Mouse (Mus musculus) embryonic stem cell, embryonic (primary cell): ENCODE measurements around the gene Tspo2.

ENCODE experiments used
- CTCF ChIA-PET, 4 experiments: fragments of 300-600 bp in 2 of 4; fragments of 350-600 bp in 2 of 4; sonication (Branson Sonifier 250); formaldehyde crosslinking; loops; one replicate each; lab custom pipeline; 2022; ENCODE audit warnings: inconsistent platforms in 2 of 4; lab: Charles Lee
- POLR2A ChIA-PET, 4 experiments: fragments of 300-600 bp in 2 of 4; fragments of 350-600 bp in 2 of 4; sonication (Branson Sonifier 250); formaldehyde crosslinking; loops; one replicate each; lab custom pipeline; 2022; ENCODE audit warnings: antibody characterized with exemption in 4 of 4, inconsistent platforms in 1 of 4; lab: Charles Lee

The Tspo2 gene

DNA sequence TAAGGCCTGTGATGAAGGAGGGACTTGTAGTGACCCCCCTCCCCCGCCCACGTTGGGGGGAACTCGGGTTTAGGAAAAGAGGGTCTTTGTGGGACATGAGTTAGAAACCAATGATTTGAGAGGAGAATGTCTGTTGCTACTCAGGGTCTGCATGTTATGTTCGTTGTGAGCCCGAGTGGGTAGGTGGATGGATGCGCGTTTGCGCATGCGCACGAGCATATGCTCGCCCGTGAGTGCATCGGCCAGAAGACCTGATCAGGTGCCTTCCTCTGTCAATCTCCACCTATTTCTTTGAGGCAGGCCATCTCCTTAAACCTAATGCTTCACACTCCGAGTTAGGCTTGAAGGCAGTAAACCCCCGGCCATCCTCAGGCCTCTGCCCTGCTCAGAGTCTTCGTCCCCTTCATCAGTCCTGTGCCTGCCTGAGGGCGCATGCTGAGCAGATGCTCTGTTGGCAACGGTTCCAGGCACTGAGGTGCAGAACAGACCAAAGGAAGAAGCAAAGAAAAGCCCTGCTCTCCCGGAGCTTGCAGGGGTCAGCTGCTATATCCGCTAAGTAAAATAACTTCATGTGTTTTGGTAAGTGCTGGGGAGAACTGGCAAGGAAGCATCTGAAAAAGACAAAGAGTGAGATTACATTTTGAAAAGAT, 18.2 kb downstream of the Tspo2 start:
- ChIA-PET CTCF (interaction anchor here in 3 of 4 experiments (0.6 to 4.4 kb wide), 13 partner anchors 12 to 1766 kb away, joined by 3 to 24 read pairs (median 5); partner anchors contain the start of genes Nfya (in 1 of the 3), Oard1 (in 1 of the 3), Tspo2 (in 1 of the 3) and Unc5cl (in 1 of the 3)), POLR2A (interaction anchor here in 3 of 4 experiments (0.6 to 4.1 kb wide), 18 partner anchors 8 to 1541 kb away, joined by 3 to 26 read pairs (median 4); partner anchors contain the start of genes Nfya (in 1 of the 3), Oard1 (in 1 of the 3) and Tspo2 (in 1 of the 3))

DNA sequence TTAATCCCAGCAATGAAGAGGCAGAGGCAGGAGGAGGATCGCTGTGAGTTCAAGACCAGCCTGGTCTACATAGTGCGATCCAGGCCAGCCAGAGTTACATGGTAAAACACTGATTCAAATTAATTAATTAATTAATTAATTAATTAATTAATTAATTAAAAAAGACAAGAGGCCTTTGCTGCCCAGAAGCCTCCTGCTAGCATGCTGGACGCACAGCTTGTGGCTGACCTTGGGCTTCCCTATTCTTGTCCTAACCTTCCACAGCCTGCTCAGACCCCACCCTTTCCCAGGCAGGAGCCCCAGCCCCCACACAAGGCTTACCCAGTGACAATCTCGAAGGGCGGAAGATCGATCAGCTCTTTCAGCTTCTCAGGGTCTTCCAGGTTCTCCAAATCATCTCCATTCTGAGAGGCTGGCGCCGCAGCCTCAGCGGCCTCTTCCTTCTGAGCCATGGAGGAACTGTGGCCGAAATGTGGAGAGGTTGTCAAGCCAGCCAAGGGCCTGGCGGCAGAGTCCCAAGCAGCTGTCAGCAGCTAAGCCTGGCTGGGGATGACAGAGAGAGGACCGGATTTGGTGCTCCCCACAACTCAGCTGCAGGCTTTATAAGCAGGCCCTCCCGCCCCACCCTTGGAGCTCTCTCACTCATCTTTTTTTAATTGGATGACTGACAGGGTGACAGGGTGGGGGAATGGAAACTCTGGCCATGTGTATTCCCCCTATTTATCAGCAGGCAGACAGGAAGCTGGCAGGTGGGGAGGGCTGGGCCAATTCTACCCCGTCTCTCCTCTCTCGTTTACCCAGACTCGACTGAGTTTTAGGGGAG, 19.0 kb downstream of the Tspo2 start, which contains the start of gene Apobec2:
Gene Apobec2, minus strand, starts transcription at position 773 of the 823 bp plus-strand sequence.
- CTCF ChIA-PET: interaction anchor here in 3 of 4 experiments (0.6 to 4.4 kb wide), 6 partner anchors 21 to 1765 kb away, joined by 3 to 10 read pairs (median 4); partner anchors contain the start of gene Unc5cl (in 1 of the 3)
- POLR2A ChIA-PET: interaction anchor here in 3 of 4 experiments (0.6 to 4.1 kb wide), 17 partner anchors 9 to 1540 kb away, joined by 3 to 26 read pairs (median 4); partner anchors contain the start of genes Nfya (in 1 of the 3) and Oard1 (in 1 of the 3)

DNA sequence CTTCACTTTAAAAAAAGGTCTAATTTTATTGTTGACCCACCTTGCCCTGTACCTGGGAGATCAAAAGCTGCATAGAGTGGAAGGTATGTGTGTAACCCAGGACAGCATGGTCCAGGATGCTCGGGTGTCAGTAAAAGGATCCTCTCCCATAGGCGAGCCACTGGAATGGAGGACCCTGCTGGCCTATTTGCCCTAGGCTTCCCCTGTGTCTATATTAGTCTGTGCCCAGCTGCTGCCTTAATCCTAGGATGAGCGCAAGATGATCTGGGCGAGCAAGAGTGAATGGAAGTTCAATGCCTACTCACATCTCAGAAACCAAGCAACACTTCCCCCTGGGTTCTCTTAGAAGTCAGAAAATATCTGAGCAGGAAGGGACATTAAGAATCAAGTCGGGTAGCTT, 20.3 kb downstream of the Tspo2 start:
- POLR2A ChIA-PET: interaction anchor here in 3 of 4 experiments (0.9 to 2.4 kb wide), 7 partner anchors 9 to 537 kb away, joined by 4 to 9 read pairs (median 5); partner anchors contain the start of gene Tspo2 (in 1 of the 3)

DNA sequence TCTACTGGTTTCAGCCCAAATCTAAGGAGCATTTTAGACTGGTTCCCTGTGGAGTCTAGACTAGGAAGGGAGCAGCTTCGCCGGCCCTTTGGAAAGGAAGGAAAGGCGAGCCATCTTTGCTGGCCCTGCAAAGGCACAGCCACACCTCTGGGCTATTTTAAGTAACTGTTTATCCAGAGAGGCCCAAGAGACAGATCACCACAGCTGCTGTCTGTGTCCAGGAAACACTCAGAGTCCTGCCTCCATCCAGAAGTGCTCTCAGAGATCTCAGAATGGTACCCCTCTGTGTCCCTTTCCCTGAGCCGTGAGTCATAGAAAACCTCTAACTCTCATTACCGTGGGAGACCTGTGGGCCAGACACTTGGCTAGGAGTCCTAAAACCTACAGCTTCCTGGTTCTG, 20.9 kb downstream of the Tspo2 start:
- CTCF ChIA-PET: interaction anchor here in 1 of 4 experiments (0.6 kb wide), 1 partner anchor 526 kb away, joined by 5 read pairs; no protein-coding TSS in a partner anchor
- POLR2A ChIA-PET: interaction anchor here in 3 of 4 experiments (0.7 to 2.4 kb wide), 8 partner anchors 9 to 537 kb away, joined by 3 to 9 read pairs (median 4); partner anchors contain the start of gene Tspo2 (in 1 of the 3)

More for the DNA sequence above, 20.3 kb downstream of the Tspo2 start:
- CTCF ChIA-PET: interaction anchor here in 1 of 4 experiments (4.4 kb wide), 1 partner anchor 37 kb away, joined by 10 read pairs; no protein-coding TSS in a partner anchor

DNA sequence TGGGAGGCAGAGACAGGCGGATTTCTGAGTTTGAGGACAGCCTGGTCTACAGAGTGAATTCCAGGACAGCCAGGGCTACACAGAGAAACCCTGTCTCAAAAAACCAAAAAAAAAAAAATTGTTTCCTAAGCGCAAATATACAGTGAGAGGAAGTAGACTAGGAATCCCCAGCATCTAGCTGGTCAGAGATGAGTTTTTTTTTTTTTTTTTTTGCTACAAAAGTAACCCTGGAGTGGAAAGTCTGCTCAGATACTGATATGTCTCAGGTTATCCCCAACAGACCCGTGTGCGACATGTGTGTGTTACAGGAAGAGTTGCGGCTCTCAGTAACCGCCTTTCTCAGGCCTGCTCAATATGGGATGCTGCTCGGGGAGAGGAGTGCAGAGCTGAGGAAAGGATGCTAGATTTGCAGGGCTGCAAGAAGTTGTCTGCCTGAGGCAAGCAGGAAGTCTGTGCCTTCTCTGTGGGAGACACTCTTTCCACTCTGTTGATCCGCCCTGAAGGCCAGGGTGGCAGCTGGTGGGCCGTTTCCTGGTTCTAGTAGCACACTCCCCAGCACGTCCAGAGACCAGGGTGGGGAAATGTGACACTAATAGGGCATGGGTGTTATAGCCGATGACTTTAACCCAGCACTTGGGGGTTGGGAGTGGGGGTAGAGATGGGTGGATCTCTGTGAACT, 23.3 kb downstream of the Tspo2 start:
- POLR2A ChIA-PET: interaction anchor here in 3 of 4 experiments (0.6 to 3.8 kb wide), 13 partner anchors 9 to 188 kb away, joined by 3 to 22 read pairs (median 4); partner anchors contain the start of genes Nfya (in 2 of the 3), Oard1 (in 2 of the 3), Tspo2 (in 1 of the 3) and Unc5cl (in 1 of the 3)
- CTCF ChIA-PET: interaction anchor here in 2 of 4 experiments (0.6 to 1.0 kb wide), 4 partner anchors 16 to 1471 kb away, joined by 3 to 11 read pairs (median 3); no protein-coding TSS in a partner anchor

DNA sequence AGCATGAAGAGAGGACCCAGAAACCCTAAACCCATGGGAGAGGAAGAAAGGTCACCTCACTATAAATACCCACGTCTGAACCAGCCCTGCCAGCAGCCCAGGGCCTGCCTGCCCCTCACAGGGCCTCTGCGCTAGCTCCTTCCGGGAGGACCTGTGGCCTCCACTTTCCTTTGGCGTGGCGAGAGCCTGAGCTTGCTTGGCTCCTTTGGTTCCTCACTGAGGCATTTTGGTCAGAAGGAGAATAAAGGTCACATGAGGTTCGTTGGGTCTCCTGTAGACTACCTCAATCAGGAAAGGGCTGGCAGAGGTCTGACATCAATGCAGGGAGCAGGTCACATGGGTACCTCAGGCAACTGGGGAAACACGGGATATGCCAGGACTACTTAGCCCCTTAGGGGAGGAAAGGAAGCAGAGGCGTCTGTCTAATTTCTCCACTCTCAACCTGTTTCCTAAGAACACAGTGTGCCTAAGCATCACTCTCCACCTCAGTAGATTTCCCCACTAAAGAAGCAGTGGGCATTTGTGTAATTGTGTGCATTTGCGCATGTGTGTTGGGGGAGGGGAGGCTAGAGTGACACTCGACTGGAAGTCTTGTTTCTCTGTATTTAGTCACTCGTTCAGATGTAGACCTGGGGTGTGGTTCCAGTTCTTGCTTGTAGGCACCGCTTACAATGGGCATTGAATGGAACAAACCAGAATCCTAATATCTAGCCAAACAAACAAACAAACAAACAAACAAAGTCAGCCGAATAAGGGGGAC, 24.2 kb downstream of the Tspo2 start:
- CTCF ChIA-PET: interaction anchor here in 1 of 4 experiments (1.1 to 2.1 kb wide), 2 partner anchors 9 to 40 kb away, joined by 3 to 9 read pairs; no protein-coding TSS in a partner anchor
- POLR2A ChIA-PET: interaction anchor here (0.5 to 6.1 kb wide), 18 partner anchors 9 to 395 kb away, joined by 3 to 45 read pairs (median 3); partner anchors contain the start of genes Nfya (in 3 of the 4) and Oard1 (in 3 of the 4)

DNA sequence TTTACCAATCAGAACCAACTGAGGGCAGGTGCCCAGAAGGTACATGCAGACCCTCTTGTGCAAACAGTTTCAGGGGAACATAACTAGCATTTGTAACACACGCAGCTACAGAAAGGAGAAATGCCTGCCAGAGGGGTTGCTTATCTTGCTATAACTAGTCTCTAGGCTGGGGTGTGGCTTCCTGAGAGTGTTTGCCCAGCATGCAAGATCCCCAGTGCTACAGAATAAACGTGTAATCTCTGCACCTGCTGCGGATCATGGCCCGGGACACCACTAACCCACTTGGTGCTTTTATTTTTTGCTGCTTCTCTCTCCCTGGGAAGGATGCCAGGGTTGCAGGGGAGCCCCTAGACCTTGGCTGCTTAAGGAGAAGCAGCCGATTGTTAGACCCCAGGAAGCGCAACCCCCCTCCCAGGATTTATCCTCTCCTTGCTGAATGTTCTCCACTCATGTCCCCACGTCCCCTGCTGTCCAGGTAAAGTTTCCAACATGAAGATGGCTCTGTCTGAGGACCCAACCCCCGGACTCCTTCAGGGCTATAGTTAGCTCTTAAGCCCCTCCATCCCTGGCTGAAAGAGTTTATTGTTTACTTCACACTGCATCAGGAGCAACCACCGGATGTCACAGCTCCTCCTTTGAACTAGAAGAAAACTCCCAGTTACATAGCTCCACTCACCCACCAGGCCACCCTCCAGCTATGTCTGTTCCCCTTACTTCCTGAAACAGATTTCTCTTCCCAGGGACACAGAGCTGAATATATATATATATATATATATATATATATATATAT, 25.3 kb downstream of the Tspo2 start:
- CTCF ChIA-PET: interaction anchor here in 3 of 4 experiments (0.6 to 2.1 kb wide), 7 partner anchors 11 to 306 kb away, joined by 3 to 9 read pairs (median 3); no protein-coding TSS in a partner anchor
- POLR2A ChIA-PET: interaction anchor here in 3 of 4 experiments (0.6 to 6.1 kb wide), 20 partner anchors 10 to 190 kb away, joined by 3 to 45 read pairs (median 4); partner anchors contain the start of genes Nfya (in 3 of the 3) and Oard1 (in 3 of the 3)

DNA sequence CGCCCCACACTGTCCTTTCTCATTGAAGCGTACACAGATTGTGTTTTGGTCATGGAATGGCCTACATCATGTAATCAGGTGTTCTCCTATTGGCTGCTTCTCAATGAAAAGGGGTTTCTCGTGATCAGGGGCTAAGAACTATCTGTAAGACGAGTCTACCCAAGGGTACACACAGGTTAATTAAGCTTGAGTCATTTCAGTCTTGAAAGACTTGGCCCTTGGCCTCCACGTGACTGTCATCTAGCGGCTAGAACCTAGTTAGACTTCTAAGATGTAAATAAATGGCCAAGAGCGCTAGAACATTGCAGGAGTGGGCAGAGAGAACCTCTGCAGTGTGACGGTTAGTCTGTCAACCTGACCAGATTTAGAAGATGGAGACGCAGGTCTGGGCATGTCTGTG, 27.1 kb downstream of the Tspo2 start:
- POLR2A ChIA-PET: interaction anchor here in 3 of 4 experiments (0.7 to 6.1 kb wide), 14 partner anchors 9 to 1211 kb away, joined by 3 to 45 read pairs (median 4); partner anchors contain the start of genes Nfya (in 2 of the 3) and Oard1 (in 2 of the 3)
- CTCF ChIA-PET: interaction anchor here in 3 of 4 experiments (0.6 to 0.7 kb wide), 3 partner anchors 15 to 55 kb away, joined by 4 to 15 read pairs (median 4); no protein-coding TSS in a partner anchor

DNA sequence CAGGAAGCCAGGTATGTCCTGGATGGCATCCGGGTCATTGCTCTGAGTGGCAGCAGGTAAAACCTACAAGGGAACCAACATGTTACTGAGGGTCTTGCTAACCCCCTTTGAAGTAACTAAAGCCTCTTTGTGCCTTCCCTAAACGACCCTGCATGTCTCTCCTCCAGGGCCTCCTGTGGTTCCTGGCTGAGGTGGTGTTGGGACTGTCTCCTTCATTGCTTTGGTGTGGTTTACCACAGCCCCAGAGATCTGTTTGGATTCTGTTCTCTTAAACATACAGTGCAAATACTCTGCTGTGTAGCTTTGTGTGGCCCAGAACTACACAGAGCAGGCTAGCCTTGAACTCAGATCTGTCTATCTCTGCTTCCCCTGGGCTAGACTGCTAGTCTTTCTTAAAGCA, 31.8 kb downstream of the Tspo2 start:
- POLR2A ChIA-PET: interaction anchor here in 1 of 4 experiments (1.5 to 2.3 kb wide), 2 partner anchors 9 to 14 kb away, joined by 6 to 7 read pairs; no protein-coding TSS in a partner anchor
- CTCF ChIA-PET: no interaction called here

DNA sequence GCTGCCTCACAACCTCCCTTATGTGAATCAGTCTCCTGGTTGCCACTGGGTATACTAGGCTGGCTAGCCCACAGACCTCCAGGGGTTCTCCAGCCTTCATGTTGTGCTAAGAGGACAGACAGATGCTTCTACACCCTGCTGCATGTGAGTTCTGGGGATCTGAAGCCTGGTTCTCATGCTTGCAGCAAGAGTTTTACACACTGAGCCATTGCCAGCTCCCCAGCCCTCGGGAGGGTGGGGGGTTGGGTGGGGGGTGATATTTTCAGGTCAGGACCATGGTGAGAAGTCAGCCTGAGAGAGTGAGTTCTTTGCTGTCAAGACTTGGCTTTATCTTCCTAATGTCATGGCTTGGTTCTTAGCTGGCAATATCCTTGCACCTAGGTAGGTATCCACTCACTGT, 32.5 kb downstream of the Tspo2 start:
- ChIA-PET POLR2A (interaction anchor here in 3 of 4 experiments (0.5 to 2.3 kb wide), 6 partner anchors 10 to 788 kb away, joined by 3 to 9 read pairs (median 5); no protein-coding TSS in a partner anchor), CTCF (no interaction called here)

DNA sequence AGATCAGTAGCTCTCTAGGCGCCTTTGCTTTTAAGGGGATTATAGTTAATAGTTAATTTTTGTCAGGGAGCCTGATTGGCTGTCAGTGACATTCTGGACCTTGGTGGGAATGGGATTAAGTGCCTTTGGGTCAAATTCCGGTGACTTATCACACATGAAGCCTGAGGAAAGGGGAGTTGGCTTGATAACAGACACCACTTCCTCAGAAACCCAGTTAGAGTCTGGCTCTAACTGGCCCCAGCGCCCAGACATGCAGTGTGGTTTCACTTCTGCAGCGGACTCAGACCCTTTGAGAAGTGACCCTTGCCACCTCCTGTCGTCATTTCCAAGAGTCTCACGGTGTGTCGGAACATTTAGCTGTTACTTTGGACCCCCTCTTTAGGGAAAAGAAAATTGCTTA, 33.1 kb downstream of the Tspo2 start:
- ChIA-PET POLR2A (interaction anchor here in 3 of 4 experiments (0.5 to 2.3 kb wide), 7 partner anchors 10 to 852 kb away, joined by 3 to 9 read pairs (median 5); no protein-coding TSS in a partner anchor), CTCF (no interaction called here)

DNA sequence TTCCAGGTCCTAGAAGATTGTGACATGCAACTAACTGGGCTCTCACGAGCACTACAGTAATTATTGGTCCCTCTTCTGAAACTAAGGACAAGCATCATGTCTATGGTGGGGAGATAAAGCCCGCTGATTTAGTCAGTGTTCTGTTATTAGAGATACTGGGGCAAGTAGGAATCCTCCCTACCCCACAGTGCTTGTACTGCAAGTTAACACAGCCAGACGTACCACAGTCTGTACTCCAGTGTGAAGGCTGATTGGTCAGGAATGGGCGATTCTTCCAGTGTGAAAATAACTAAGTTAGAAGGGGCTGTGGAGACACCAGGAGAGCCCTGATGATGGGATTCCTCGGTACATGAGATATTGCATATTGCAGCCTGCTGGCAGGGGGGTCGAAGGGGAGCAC, 33.8 kb downstream of the Tspo2 start:
- ChIA-PET CTCF (no interaction called here), POLR2A (interaction anchor here in 3 of 4 experiments (0.6 to 2.3 kb wide), 3 partner anchors 11 to 176 kb away, joined by 5 to 9 read pairs (median 7); no protein-coding TSS in a partner anchor)

DNA sequence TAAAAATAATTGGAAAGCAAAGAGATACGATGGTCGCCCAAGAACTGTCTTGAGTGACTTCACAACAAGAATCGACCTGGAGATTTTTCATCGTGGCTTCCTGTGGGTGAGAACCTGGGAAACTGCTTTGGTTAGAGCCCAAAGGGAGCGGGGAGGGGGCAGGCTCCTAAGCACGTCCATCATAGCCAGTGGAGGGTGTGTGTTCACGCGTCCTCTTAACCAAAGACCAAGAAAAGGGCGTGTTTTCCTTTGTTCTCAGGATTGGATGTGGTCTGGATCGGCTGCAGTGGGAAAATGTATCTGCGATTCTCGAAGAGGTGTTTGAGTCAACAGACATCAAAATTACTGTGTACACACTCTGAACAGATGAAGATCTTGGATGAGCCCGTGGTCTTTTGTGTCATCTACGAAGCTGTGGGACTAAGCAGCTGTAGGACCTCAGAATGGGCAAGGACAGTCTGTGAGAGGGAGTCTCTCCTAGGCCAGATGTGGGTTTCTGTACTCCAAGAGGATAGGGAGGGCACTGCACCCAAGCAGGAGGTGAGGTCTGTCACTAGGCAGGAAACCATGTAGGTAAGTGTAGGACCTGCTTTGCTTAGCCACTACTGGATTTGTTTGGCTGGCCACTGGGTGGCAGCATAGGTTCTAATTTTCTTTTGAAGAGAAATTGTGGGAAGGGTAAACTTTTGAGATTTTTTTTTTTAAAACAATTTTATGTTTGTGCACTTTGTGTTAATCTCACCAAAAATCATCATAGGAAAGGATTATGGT, 34.7 kb downstream of the Tspo2 start:
- POLR2A ChIA-PET: interaction anchor here in 2 of 4 experiments (0.5 to 0.6 kb wide), 2 partner anchors 231 to 705 kb away, joined by 3 read pairs; no protein-coding TSS in a partner anchor
- CTCF ChIA-PET: interaction anchor here in 1 of 4 experiments (0.6 kb wide), 1 partner anchor 326 kb away, joined by 5 read pairs; no protein-coding TSS in a partner anchor

DNA sequence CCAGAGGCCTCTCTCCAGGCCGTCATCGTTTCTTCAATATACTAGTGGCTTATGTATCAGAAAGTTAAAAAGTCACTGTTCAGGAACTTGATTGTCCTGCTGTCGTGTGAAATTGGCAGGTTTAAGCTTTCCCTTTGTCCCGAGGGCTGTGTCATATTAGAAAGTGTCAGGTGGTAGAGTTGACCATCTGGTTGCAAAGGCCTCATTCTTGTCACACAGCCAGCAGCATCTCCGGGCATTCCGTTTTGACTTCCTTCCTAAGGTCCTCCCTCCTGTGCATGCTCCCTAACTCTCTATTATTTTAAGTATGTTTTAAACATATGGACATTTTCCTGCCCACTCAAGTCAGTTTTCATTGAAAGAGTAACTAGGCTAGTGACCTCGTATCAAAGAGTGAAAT, 35.3 kb downstream of the Tspo2 start:
- POLR2A ChIA-PET: interaction anchor here in 3 of 4 experiments (0.5 to 1.4 kb wide), 6 partner anchors 10 to 704 kb away, joined by 3 to 9 read pairs (median 3); partner anchors contain the start of gene Apobec2 (in 1 of the 3)

More for the DNA sequence above, 35.3 kb downstream of the Tspo2 start:
- CTCF ChIA-PET: interaction anchor here in 2 of 4 experiments (0.6 to 1.0 kb wide), 2 partner anchors 18 to 200 kb away, joined by 3 to 23 read pairs; no protein-coding TSS in a partner anchor
